Mouse (Mus musculus) small intestine, adult 2 months (tissue): ENCODE measurements at regions not wholly inside any gene's neighbourhood (a gene's known extent, or its start where the extent isn't known, plus 50 kb on each side); places are given as distances from the start of the nearest gene placed in this dataset.

ENCODE experiments used
- CTCF ChIP-seq: fragments of 200-500 bp; IDR thresholded peaks from 2 replicates; pipeline ENCODE4 v1.5.1; 2012; ENCODE audit warnings: low read depth, mild to moderate bottlenecking, control low read depth, inconsistent platforms, low read length, moderate library complexity, mixed read lengths; ENCODE audit not compliant: insufficient replicate concordance, insufficient read length; ENCODE audit errors: extremely low read depth
- POLR2A ChIP-seq: fragments of 200-500 bp; IDR thresholded peaks from 2 replicates; pipeline ENCODE4 v1.6.1; 2012; ENCODE audit warnings: low read depth, mild to moderate bottlenecking, control low read depth, inconsistent platforms, low read length, moderate library complexity

GRCm38 (mm10) chr13:102025138-102025537 lies 257.1 kb upstream of the Pik3r1 start:
- TF ChIP-seq CTCF (no peak), POLR2A (no peak)
